Mouse (Mus musculus) liver, embryonic 14.5 days (tissue): ENCODE measurements around the gene Ropn1l.

Source experiments
- CTCF ChIP-seq: IDR thresholded peaks from 2 replicates; pipeline ENCODE4 v1.5.1; 2016; ENCODE audit warnings: antibody characterized with exemption, low read depth, control low read depth
- EP300 ChIP-seq: IDR thresholded peaks from 2 replicates; pipeline ENCODE4 v1.6.1; 2016; ENCODE audit warnings: antibody characterized with exemption, low read depth

DNA sequence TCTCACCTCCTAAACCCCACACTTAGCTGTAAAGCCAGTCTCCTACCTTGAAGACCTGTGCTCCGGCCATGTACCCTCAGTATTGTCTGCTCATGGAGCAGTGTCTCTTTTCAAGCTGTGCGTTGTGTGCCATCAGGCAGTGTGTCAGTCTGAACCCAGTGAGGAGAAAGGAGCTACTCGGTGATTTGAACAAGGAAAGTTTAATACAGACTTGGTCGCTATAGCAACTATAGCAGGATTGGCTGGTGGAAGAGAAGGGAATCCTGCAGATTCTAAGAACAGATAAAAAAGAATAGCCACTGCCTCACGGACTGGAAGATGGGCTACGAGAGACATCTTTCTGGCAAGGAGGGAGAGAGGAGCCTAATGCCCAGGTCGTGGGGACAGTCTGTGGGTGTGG, 24.1 kb downstream of the Ropn1l start:
- no peak for TF ChIP-seq CTCF
- TF ChIP-seq EP300: no peak
